Mouse (Mus musculus) olfactory bulb, adult 2 months (tissue): ENCODE data around the gene 6430531B16Rik. TPM values are rescaled to one million over a fixed set of nuclear protein-coding genes. Genes with fewer than 3 reads are reported as not detected.

Source experiments
- H3K27ac ChIP-seq: fragments of 200-500 bp; 2 replicates; pipeline ENCODE4 v1.5.1; 2012; ENCODE audit warnings: low read depth, low read length; ENCODE audit not compliant: insufficient read depth
- H3K4me1 ChIP-seq: fragments of 200-500 bp; 2 replicates; pipeline ENCODE4 v1.6.1; 2012; ENCODE audit warnings: low read length; ENCODE audit not compliant: control insufficient read depth, insufficient read depth
- H3K4me3 ChIP-seq: fragments of 200-500 bp; 2 replicates; pipeline ENCODE4 v1.5.1; 2012; ENCODE audit warnings: mild to moderate bottlenecking, low read depth, low read length, moderate library complexity; ENCODE audit not compliant: insufficient read depth
- CTCF ChIP-seq: fragments of 200-500 bp; IDR thresholded peaks from 2 replicates; pipeline ENCODE4 v1.5.1; 2012; ENCODE audit warnings: low read depth, mild to moderate bottlenecking, low read length, moderate library complexity; ENCODE audit not compliant: insufficient read depth
- POLR2A ChIP-seq: fragments of 200-500 bp; IDR thresholded peaks from 2 replicates; pipeline ENCODE4 v1.6.1; 2012; ENCODE audit warnings: mild to moderate bottlenecking, low read depth, low read length, moderate library complexity; ENCODE audit not compliant: insufficient read depth
- WGBS: fragments of 180-500 bp; shearing (Covaris S2); methylation state at CpG from one replicate; pipeline ENCODE4 v1.1.7; 2018; 5-methylcytosine and 5-hydroxymethylcytosine counted together
- polyA plus RNA-seq: library from polyadenylated mRNA; stranded (reverse); fragments of >200 nt; gene quantifications from 2 replicates; pipeline ENCODE4 v1.2.4, GENCODE M21; 2012; ENCODE audit warnings: low replicate concordance; ENCODE audit not compliant: missing spikeins, insufficient read depth, insufficient read length

6430531B16Rik gene
- polyA plus RNA-seq, 1 experiment = not detected

GRCm38 (mm10) chr7:139994202-139994601, 15.6 kb upstream of the 6430531B16Rik start:
- Histone ChIP-seq H3K4me3 (no peak overlapping the region), H3K4me1 (no peaks in the 10 kb centered on the region), H3K27ac (no peak overlapping the region)
- TF ChIP-seq POLR2A (no peak), CTCF (no peak)
- WGBS = 81% methylated on average over 4 of the region's 4 CpGs

GRCm38 (mm10) chr7:139993532-139993931, 15.0 kb upstream of the 6430531B16Rik start:
- 94% methylated on average over 6 of the region's 6 CpGs for WGBS
- Histone ChIP-seq H3K4me1 (no peaks in the 10 kb centered on the region), H3K4me3 (no peak overlapping the region), H3K27ac (no peak overlapping the region)
- TF ChIP-seq POLR2A (no peak), CTCF (no peak)

GRCm38 (mm10) chr7:139992406-139992805, 13.9 kb upstream of the 6430531B16Rik start, which contains the start of gene Adam8:
TSS of gene Adam8 (minus strand) at chr7:139992562.
- Histone ChIP-seq H3K4me3 (no peak within 1 kb of the TSS), H3K4me1 (no peaks in the 10 kb centered on the region), H3K27ac (no peak within 1 kb of the TSS)
- TF ChIP-seq POLR2A = no peak
- TF ChIP-seq CTCF = no peak
- WGBS = 38% methylated on average over 7 of the region's 7 CpGs

GRCm38 (mm10) chr7:139990864-139991394, 12.4 kb upstream of the 6430531B16Rik start:
- TF ChIP-seq CTCF (no peak), POLR2A (no peak)

GRCm38 (mm10) chr7:139988272-139988671, 9.7 kb upstream of the 6430531B16Rik start:
- no peaks in the 10 kb centered on the region for H3K4me1 ChIP-seq
- no peak for TF ChIP-seq CTCF
- TF ChIP-seq POLR2A = no peak
- H3K27ac ChIP-seq = no peak overlapping the region
- WGBS = 88% methylated on average over 9 of the region's 9 CpGs
- no peak overlapping the region for H3K4me3 ChIP-seq

More at GRCm38 (mm10) chr7:139990864-139991394, 12.4 kb upstream of the 6430531B16Rik start:
- Histone ChIP-seq H3K4me3 (no peak overlapping the region), H3K4me1 (no peaks in the 10 kb centered on the region), H3K27ac (no peak overlapping the region)
- 67% methylated on average over 8 of the region's 8 CpGs for WGBS

- TF ChIP-seq CTCF (no peak), POLR2A (no peak)
- H3K4me1 ChIP-seq = no peaks in the 10 kb centered on the region
- H3K4me3 ChIP-seq = no peak overlapping the region
- no peak overlapping the region for H3K27ac ChIP-seq
- WGBS = 95% methylated on average over 11 of the region's 11 CpGs
Measured at GRCm38 (mm10) chr7:139984505-139984904, 6.0 kb upstream of the 6430531B16Rik start.

- WGBS = 90% methylated on average over 11 of the region's 11 CpGs
- TF ChIP-seq CTCF (no peak), POLR2A (no peak)
- no peak overlapping the region for H3K27ac ChIP-seq
- H3K4me3 ChIP-seq = no peak overlapping the region
- peaks cover 11% of the 10 kb centered on the region for H3K4me1 ChIP-seq
Measured at GRCm38 (mm10) chr7:139982058-139982457, 3.5 kb upstream of the 6430531B16Rik start.

GRCm38 (mm10) chr7:139980778-139981177, 2.2 kb upstream of the 6430531B16Rik start:
- TF ChIP-seq CTCF (no peak), POLR2A (no peak)
- H3K4me1 ChIP-seq = peaks cover 11% of the 10 kb centered on the region
- WGBS = 75% methylated on average over 3 of the region's 3 CpGs
- no peak overlapping the region for H3K27ac ChIP-seq
- H3K4me3 ChIP-seq = no peak overlapping the region

- TF ChIP-seq POLR2A (no peak), CTCF (no peak)
- Histone ChIP-seq H3K27ac (no peak overlapping the region), H3K4me1 (peaks cover 11% of the 10 kb centered on the region), H3K4me3 (peak overlapping the region; percentile 23)
- 29% methylated on average over 13 of the region's 13 CpGs for WGBS
Measured at GRCm38 (mm10) chr7:139979011-139979719, 610 bp upstream of the 6430531B16Rik start.
